Mouse (Mus musculus) MEL-GATA-1-ER (cell line): ENCODE data around the gene Gm17622.

Experiments
- DNase-seq: peaks from one replicate; pipeline ENCODE4 v3.0.0-alpha.2; 2012; ENCODE audit warnings: low read depth; ENCODE audit errors: extremely low read depth

The Gm17622 gene

GRCm38 (mm10) chr13:96510635-96511034 is 20.1 kb downstream of the Gm17622 start:
- peak; percentile 31 for DNase-seq

- no peak for DNase-seq
These were observed 20.7 kb downstream of the Gm17622 start for GRCm38 (mm10) chr13:96511262-96511661.

- no peak for DNase-seq
These were observed 21.4 kb downstream of the Gm17622 start for GRCm38 (mm10) chr13:96511893-96512292.

- DNase-seq: no peak
These were observed 23.8 kb downstream of the Gm17622 start for GRCm38 (mm10) chr13:96514154-96514942.

- no peak for DNase-seq
These were observed 25.7 kb downstream of the Gm17622 start for GRCm38 (mm10) chr13:96516249-96516648.

GRCm38 (mm10) chr13:96517335-96517734 is 26.8 kb downstream of the Gm17622 start:
- DNase-seq: no peak

GRCm38 (mm10) chr13:96521294-96521693 is 30.8 kb downstream of the Gm17622 start:
- no peak for DNase-seq

- no peak for DNase-seq
These were observed 36.5 kb downstream of the Gm17622 start for GRCm38 (mm10) chr13:96527022-96527421.

- DNase-seq: no peak
These were observed 37.3 kb downstream of the Gm17622 start for GRCm38 (mm10) chr13:96527856-96528255.

GRCm38 (mm10) chr13:96528776-96529175 is 38.2 kb downstream of the Gm17622 start:
- no peak for DNase-seq

- DNase-seq: peak; percentile 29
These were observed 39.0 kb downstream of the Gm17622 start for GRCm38 (mm10) chr13:96529542-96529941.

- no peak for DNase-seq
These were observed 39.5 kb downstream of the Gm17622 start for GRCm38 (mm10) chr13:96530064-96530463.

GRCm38 (mm10) chr13:96532176-96532575 is 41.6 kb downstream of the Gm17622 start:
- no peak for DNase-seq

- no peak for DNase-seq
These were observed 43.2 kb downstream of the Gm17622 start for GRCm38 (mm10) chr13:96533742-96534141.

- DNase-seq: no peak
These were observed 46.5 kb downstream of the Gm17622 start for GRCm38 (mm10) chr13:96536821-96537572.

- DNase-seq: no peak
These were observed 47.6 kb downstream of the Gm17622 start for GRCm38 (mm10) chr13:96538103-96538502.
